Mouse (Mus musculus) ES-Bruce4 (cell line): Measurements from ENCODE around the gene Lrrc58. TPM values are rescaled to one million over a fixed set of nuclear protein-coding genes. Genes with fewer than 3 reads are reported as not detected.

Source experiments
- H3K27ac ChIP-seq: 2 replicates; pipeline ENCODE4 v1.5.1; 2012; ENCODE audit warnings: low read length, inconsistent platforms; ENCODE audit not compliant: insufficient read depth
- H3K27me3 ChIP-seq: 2 replicates; pipeline ENCODE4 v1.6.1; 2012; ENCODE audit warnings: mild to moderate bottlenecking, low read length, inconsistent platforms; ENCODE audit not compliant: control insufficient read depth, poor library complexity, insufficient read depth, severe bottlenecking
- H3K36me3 ChIP-seq: 2 replicates; pipeline ENCODE4 v1.6.1; 2012; ENCODE audit warnings: inconsistent platforms, mild to moderate bottlenecking, low read length, moderate library complexity; ENCODE audit not compliant: control insufficient read depth, poor library complexity, insufficient read depth, severe bottlenecking
- H3K4me1 ChIP-seq: one replicate; pipeline ENCODE4 v1.8.1; 2011; ENCODE audit warnings: low read length; ENCODE audit not compliant: control insufficient read depth, insufficient read depth
- H3K4me3 ChIP-seq: 2 replicates; pipeline ENCODE4 v1.5.1; 2011; ENCODE audit warnings: low read depth, mild to moderate bottlenecking, low read length
- H3K9ac ChIP-seq: 2 replicates; pipeline ENCODE4 v1.6.1; 2012; ENCODE audit warnings: low read depth, mild to moderate bottlenecking, inconsistent platforms; ENCODE audit not compliant: poor library complexity, severe bottlenecking
- H3K9me3 ChIP-seq: replicated peaks from 2 replicates; pipeline ENCODE4 v1.6.1; 2012; ENCODE audit warnings: mild to moderate bottlenecking, low read length, inconsistent platforms; ENCODE audit not compliant: control insufficient read depth, poor library complexity, insufficient read depth, severe bottlenecking
- CTCF ChIP-seq: IDR thresholded peaks from one replicate; pipeline ENCODE4 v1.8.1; 2011; ENCODE audit warnings: low read depth, low read length
- EP300 ChIP-seq: IDR thresholded peaks from 2 replicates; pipeline ENCODE4 v1.6.1; 2011; ENCODE audit warnings: low read depth, low read length; ENCODE audit not compliant: insufficient read depth
- POLR2A ChIP-seq: IDR thresholded peaks from one replicate; pipeline ENCODE4 v1.8.1; 2011; ENCODE audit warnings: low read length; ENCODE audit not compliant: insufficient read depth
- polyA plus RNA-seq: library from polyadenylated mRNA; stranded (reverse); fragments of >200 nt; gene quantifications from 2 replicates; pipeline ENCODE4 v1.2.4, GENCODE M21; 2011; ENCODE audit warnings: low read depth; ENCODE audit not compliant: missing spikeins, insufficient read depth, insufficient read length

The Lrrc58 gene
- polyA plus RNA-seq, 1 experiment: 61.3 TPM

DNA sequence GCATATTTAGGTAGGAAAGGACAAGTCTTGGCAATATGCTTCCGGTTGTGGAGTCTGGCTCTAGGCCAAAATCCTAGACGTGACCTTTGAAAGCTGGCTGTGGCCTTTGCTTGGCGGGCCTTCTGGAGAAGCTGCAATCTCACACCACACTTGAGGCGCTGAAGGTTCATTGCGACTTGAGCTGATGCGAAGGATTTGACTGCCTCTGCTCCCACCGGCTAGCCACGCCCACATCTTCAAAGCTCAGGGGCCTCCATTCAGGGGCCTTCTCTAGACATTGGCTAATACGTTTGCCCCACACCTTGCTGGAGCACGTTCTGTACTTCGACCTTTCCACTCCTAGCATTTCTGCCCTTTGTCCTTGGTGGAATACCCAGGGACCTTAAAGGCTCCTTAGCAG, 33.1 kb downstream of the Lrrc58 start:
- H3K4me1 ChIP-seq: no peaks in the 10 kb centered on the region
- H3K4me3 ChIP-seq: no peak overlapping the region
- no peaks in the 10 kb centered on the region for H3K36me3 ChIP-seq
- H3K27ac ChIP-seq: no peak overlapping the region
- H3K9ac ChIP-seq: no peak overlapping the region
- peaks cover 2% of the 10 kb centered on the region; the same call in 1 of the 2 replicates for H3K27me3 ChIP-seq
- H3K9me3 ChIP-seq: no peaks in the 10 kb centered on the region
- TF ChIP-seq CTCF (no peak), POLR2A (no peak)

DNA sequence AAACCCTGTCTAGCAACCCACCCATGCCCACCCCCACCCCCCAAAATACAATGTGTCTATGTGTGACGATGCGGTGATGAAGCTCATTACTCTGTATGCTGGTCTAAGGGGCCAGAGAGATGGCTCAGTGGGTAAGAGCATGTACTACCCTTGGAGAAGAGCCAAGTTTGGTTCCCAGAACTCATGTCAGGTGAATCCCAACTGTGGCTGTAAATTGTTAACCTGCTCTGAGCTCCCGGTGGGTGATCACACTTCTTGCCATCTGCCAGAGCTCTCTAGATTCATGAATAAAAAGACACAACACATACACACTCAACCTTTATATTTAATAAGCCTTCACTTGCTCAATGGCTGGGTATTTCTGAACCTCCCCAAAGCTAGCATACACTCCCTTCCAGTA, 38.3 kb downstream of the Lrrc58 start:
- no peaks in the 10 kb centered on the region for H3K36me3 ChIP-seq
- no peaks in the 10 kb centered on the region for H3K9me3 ChIP-seq
- H3K9ac ChIP-seq: no peak overlapping the region
- no peak overlapping the region for H3K4me3 ChIP-seq
- H3K4me1 ChIP-seq: no peaks in the 10 kb centered on the region
- H3K27ac ChIP-seq: no peak overlapping the region
- H3K27me3 ChIP-seq: peaks cover 2% of the 10 kb centered on the region; the same call in 1 of the 2 replicates
- TF ChIP-seq EP300: no peak
- no peak for TF ChIP-seq CTCF
- no peak for TF ChIP-seq POLR2A

DNA sequence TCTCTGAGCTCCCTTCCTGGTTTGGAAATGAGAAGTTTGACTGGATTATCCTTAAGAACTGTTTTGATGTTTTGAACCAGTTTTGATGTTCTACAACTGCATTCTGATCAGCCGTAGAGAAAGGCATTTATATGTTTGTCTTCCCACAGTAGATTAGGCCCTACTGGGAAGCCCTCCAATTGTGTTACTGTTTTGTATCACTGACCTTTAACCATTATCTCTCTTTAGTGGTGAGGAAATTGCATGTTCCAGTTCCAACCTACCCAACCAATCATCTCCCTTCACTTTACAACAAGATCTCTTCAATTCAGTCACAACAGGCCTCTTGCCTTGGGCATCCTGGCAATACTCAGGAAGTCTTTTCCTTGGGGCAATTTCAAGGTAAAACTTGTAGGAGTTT, 42.9 kb downstream of the Lrrc58 start:
- Histone ChIP-seq H3K4me3 (no peak overlapping the region), H3K27ac (no peak overlapping the region), H3K36me3 (no peaks in the 10 kb centered on the region), H3K27me3 (peaks cover 6% of the 10 kb centered on the region; the same call in 1 of the 2 replicates), H3K9me3 (no peaks in the 10 kb centered on the region), H3K9ac (no peak overlapping the region), H3K4me1 (no peaks in the 10 kb centered on the region)
- TF ChIP-seq POLR2A: no peak
- TF ChIP-seq CTCF: no peak

- H3K36me3 ChIP-seq: no peaks in the 10 kb centered on the region
- H3K9me3 ChIP-seq: no peaks in the 10 kb centered on the region
- peak within 1 kb of the TSS; percentile 50; the same call in 1 of the 2 replicates for H3K9ac ChIP-seq
- H3K27ac ChIP-seq: no peak within 1 kb of the TSS
- TF ChIP-seq EP300 (no peak), CTCF (peak; percentile 31), POLR2A (no peak)
- no peaks in the 10 kb centered on the region for H3K4me1 ChIP-seq
- peak within 1 kb of the TSS; percentile 51 for H3K4me3 ChIP-seq
- H3K27me3 ChIP-seq: peaks cover 12% of the 10 kb centered on the region; the same call in 1 of the 2 replicates
Observed at GRCm38 (mm10) chr16:37916138-37916817, 48.1 kb downstream of the Lrrc58 start, which contains the start of gene Gpr156. Gene Gpr156 (plus strand): TSS chr16:37916496.

DNA sequence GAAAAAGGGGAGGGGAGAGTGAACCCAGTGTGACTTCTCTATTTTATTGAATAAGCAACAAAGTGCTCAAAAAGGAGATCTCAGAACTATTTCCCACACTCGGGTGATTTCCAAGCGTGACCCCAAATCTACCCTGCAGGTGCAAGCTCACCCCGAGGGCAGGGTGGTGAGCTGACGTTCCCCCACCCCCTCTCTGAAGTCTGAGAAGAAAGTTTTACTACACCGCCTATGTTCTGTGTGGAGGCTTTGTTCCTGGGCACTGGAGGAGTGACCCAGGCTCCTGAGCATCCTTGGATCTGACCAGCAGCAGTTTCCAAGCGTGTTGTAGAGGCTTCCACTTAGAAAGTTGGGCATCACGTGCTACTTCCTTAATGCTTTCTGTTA, 48.6 kb downstream of the Lrrc58 start:
- Histone ChIP-seq H3K36me3 (no peaks in the 10 kb centered on the region), H3K27me3 (peaks cover 12% of the 10 kb centered on the region; the same call in 1 of the 2 replicates), H3K27ac (no peak overlapping the region), H3K9ac (no peak overlapping the region), H3K9me3 (no peaks in the 10 kb centered on the region), H3K4me1 (no peaks in the 10 kb centered on the region), H3K4me3 (no peak overlapping the region)
- TF ChIP-seq EP300: no peak
- no peak for TF ChIP-seq POLR2A
- no peak for TF ChIP-seq CTCF

- Histone ChIP-seq H3K9me3 (no peaks in the 10 kb centered on the region), H3K4me3 (no peak overlapping the region), H3K27me3 (peaks cover 12% of the 10 kb centered on the region; the same call in 1 of the 2 replicates), H3K4me1 (no peaks in the 10 kb centered on the region), H3K9ac (no peak overlapping the region), H3K36me3 (no peaks in the 10 kb centered on the region), H3K27ac (no peak overlapping the region)
- TF ChIP-seq EP300 (no peak), CTCF (peak; percentile 20)
Observed at GRCm38 (mm10) chr16:37919000-37919399, 50.8 kb downstream of the Lrrc58 start.
